Mouse (Mus musculus) CD4-positive naive resting alpha-beta T cell, adult 76 days (primary cell): ENCODE measurements around the gene Zfp383. TPM values are rescaled to one million over a fixed set of nuclear protein-coding genes. Genes with fewer than 3 reads are reported as not detected.

Experiments
- total RNA-seq: library from RNA; stranded (reverse); gene quantifications from one replicate; pipeline ENCODE4 v1.2.4, GENCODE M21; 2023

Zfp383 gene
- total RNA-seq = 1.6 TPM

DNA sequence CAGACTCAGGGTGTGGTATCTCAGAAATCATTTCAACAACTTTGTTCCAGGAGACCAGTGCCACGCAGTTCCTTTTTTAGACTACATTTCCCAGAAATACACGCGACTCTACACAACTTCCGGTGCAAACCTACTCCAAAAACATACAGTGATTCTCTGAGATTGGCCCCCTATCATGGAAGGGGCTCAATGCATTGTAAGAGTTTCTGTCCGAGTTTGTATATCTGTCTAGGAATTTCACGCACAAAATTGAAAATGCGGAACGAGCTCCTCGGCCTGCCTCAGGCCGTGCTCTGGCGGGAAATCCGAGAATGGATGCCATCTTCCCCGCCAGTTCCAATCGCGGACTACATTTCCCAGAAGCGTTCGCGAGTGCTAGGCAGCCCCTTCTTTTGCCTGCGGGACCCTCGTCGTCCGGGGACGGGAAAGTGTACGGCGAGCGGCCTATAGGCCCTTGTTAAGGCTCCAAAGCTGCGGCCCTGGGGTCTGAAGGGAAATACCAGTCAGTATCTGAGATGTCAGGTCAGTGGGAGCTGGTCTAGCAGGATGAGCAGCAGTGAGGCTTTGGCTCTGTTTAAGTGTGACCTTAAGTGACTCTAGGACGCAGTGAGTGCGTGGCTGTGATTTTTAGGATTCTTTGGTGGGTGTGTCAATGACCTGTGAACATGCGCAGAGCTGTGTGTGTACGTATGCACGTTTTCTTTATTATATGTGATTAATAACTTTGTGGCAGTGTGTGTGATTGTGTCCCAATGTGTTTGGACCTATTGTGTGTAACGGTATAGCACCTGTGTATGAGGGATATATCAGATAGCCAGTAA lies at the start of gene Zfp383:
Gene Zfp383 (plus strand): TSS at position 94 of the 821 bp plus-strand sequence.

DNA sequence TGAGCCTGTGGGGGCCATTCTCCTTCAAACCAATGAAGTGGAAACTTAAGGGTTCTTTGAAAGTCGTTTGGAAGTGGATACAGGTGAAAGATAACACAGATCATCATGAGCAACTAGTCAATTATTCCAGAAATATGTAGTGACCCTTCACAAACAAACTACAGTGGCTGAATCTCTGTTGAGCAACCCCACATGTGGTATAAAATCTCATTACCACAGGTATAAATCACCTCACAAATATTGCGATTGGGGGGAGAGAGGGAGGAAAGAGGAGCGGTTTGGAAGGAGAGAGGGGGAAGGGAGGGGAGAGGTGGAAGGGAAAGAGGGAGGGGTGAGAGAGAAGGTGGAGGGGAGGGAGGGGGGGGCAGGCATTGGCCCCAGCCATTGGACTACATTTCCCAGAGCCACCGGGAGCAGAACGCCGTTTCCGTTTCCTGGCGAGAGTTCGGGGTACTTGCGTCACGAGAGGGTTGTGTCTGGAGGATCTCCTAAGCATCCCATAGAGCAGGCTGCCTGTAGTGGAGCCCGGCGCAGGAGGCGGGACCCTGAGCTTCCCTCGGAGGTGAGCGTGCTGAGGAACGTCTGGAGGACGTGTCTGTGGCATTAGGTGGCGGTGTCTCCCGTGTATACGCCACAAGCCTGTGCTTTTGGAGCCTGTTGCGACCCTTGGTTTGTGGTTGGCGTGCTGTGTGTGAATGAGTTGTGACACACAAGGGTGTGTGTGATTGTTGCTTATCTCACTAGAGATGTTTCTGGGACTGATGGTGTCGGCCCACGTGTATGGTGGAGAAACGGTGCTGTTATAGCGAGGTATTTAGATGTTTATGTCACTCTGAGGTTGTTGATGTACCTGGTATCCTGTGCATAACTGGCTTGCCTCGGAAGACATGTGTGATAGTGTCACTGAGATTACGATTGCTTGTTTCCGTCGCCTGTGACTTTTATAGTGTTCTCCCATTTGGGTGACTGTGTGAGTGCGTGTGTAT lies 48.2 kb upstream of the Zfp383 start, which contains the start of gene Zfp420:
Gene Zfp420 (plus strand): TSS at position 448 of the 986 bp plus-strand sequence.

DNA sequence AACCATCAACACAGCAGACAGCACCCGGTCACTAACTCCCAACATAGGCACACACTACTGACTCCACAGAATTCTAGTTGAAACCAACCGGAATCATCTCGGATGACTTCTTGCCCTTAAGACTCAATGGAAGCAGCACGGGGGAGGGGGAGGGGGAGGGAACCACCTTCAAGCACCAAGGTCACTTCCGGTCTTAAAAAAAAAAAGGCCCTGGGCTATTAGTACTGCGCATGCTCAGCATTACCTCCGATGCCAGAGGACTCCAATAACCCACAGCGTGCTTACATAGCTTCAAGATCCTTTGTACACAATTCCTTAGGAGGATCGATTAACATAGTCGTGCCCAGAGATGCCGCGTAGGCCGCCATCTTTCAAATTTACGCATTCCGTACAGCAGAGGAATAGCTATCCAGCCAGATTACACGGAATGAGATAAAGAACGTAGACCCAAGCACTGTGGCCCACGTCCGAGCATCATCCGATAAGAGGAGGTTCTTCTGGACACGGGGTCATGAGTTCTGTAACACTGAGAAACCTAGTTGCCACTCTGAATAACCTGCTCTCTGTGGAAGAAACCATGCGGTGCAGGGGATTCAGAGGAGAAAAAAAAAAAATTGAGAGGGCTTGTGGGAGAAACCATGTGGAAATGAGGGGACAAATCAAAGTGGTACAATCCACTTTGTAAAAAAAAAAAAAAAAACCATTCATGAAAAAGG lies 1.9 kb upstream of the Zfp383 start, which contains the start of gene Zfp27:
Gene Zfp27 (minus strand): TSS at position 607 of the 716 bp plus-strand sequence.

DNA sequence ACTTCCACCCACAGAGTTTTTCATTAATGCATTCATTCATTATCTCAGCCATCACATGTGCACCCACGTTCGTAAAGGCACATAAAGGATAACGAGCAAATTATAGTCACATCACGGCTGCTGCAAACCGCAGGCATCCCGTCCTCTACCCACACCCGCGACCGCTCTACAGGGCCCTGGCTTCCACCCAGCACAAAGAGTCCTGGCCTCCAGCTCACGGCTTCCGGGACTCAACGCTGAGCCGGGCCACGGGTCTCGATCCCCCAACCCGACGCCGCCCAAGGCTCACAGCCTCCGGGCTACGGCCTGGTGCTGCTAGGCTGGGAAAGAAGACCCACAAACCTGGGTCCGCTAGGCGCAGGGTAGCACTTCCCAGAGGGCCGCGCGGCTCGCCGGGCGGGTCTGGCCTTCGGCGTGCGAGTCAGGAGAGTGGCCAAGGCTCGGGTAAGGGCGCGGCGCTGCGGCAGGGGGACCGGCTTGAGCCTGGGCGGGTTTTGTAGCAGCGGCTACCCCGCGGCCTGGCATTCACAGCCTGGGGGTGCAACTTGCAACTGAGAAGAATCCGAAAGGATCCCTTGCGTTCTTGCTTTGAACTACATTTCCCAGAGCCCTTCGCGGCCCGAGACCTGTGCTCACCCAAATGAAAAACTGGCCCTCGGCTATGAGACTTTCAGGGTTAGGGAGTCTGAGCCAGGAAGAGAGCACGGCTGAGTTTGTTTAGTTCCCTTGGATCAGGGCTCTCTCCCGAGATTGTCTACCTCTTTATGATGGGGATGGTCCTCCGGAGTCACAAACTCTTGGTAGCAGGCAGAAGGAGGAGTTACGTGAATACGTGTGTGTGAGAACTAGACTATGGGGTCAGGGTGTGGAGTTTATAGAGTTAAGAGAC lies 45.7 kb downstream of the Zfp383 start, which contains the start of gene Zfp74:
Gene Zfp74 (minus strand): TSS at position 577 of the 889 bp plus-strand sequence.

Other genes with a start within 250 kb of the Zfp383 start
- not detected for gene Catsperg2, start 181.2 kb upstream of the Zfp383 start, total RNA-seq
- 15.4 TPM for gene Zfp84, start 139.7 kb upstream of the Zfp383 start, total RNA-seq
- gene Zfp30, start 124.2 kb upstream of the Zfp383 start, total RNA-seq = 0.29 TPM
- gene Zfp790, start 92.1 kb upstream of the Zfp383 start, total RNA-seq = 7.6 TPM
- 8.1 TPM for gene Zfp940, start 54.6 kb upstream of the Zfp383 start, total RNA-seq
- gene Zfp420, start 48.2 kb upstream of the Zfp383 start, total RNA-seq = 22.0 TPM
- 6.3 TPM for gene Zfp27, start 1.7 kb upstream of the Zfp383 start, total RNA-seq
- gene Zfp74, start 45.9 kb downstream of the Zfp383 start, total RNA-seq = 8.1 TPM
- 12.8 TPM for gene Zfp568, start 75.7 kb downstream of the Zfp383 start, total RNA-seq
- gene Zfp14, start 143.2 kb downstream of the Zfp383 start, total RNA-seq = 2.0 TPM
- 4.0 TPM for gene Zfp82, start 164.7 kb downstream of the Zfp383 start, total RNA-seq
- gene Gm26920, start 182.2 kb downstream of the Zfp383 start, total RNA-seq = not detected
- 9.0 TPM for gene Zfp566, start 182.3 kb downstream of the Zfp383 start, total RNA-seq
- 55.2 TPM for gene Zfp260, start 186.6 kb downstream of the Zfp383 start, total RNA-seq
- gene Zfp382, start 213.7 kb downstream of the Zfp383 start, total RNA-seq = 5.2 TPM